8 mouse cellular contexts compared by ENCODE assay signal in the genomic region with DNA sequence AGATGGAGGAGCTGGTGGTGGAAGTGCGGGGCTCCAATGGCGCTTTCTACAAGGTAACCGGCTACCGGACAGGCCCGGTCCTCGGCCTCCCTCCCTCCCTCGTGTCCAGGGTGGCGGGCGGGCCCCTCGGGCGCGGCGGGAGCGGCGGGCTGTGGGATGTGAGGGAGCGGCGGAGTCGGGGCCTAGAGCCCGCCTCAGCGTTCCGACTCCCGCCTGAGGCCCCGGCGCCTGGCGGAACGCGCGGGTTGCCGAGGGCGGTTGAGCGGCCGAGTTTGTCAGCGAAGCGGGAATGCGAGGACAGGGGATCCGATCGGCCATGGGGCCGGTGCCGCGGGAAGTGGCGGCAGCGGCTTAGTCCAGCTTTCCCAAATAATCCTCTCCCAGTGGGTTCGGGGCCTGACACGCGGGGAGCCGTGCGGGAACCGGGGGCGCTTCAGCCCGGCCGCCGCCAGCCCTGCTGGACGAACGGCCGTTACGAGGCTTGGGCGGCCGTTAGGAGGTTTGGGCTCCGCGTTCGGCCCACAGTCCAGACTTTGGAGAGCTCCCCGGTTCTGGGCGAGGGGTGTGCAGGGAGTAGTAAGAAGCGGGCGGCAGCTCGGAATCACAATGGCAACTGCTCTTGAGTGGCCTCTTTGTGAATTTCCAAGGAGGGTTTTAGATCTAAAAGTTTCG. TPM values are rescaled to one million over a fixed set of nuclear protein-coding genes. Genes with fewer than 3 reads are reported as not detected.
DNase-seq lines count a peak whose midpoint lies in the region; ATAC-seq and TF ChIP-seq lines count a peak whose summit lies in the region.

No protein-coding gene starts in this region.

- WGBS in forebrain, embryonic 11.5 days = 13% methylated on average over 52 of the region's 67 CpGs
- 12% methylated on average over 46 of the region's 67 CpGs for WGBS in intestine, embryonic 14.5 days
- WGBS in liver, postnatal 0 days (ENCODE audit: insufficient replicate concordance) = 16% methylated on average over 46 of the region's 67 CpGs
- WGBS in olfactory bulb, adult 2 months = 16% methylated on average over 46 of the region's 67 CpGs

- no peak for TF ChIP-seq EP300 in liver, postnatal 0 days (IDR thresholded peaks at IDR 0.05; ENCODE audit: low read depth)

- peak; percentile 32 for ATAC-seq in forebrain, embryonic 11.5 days (replicated peaks; ENCODE audit: low FRiP score)
- ATAC-seq in intestine, embryonic 14.5 days (replicated peaks; ENCODE audit: low FRiP score, low TSS enrichment, low read depth) = peak; percentile 79
- peak; percentile 66 for ATAC-seq in liver, postnatal 0 days

- TF ChIP-seq CTCF in liver, postnatal 0 days (IDR thresholded peaks at IDR 0.05; ENCODE audit: low read depth) = no peak
- no peak for TF ChIP-seq CTCF in olfactory bulb, adult 2 months (IDR thresholded peaks at IDR 0.05; ENCODE audit: insufficient read depth, low read depth, low read length)

- no peak for TF ChIP-seq POLR2A in olfactory bulb, adult 2 months (IDR thresholded peaks at IDR 0.05; ENCODE audit: insufficient read depth, low read depth, low read length)

- peak overlapping the region; percentile 37 for H3K4me2 ChIP-seq in forebrain, embryonic 11.5 days (ENCODE audit: low read depth, low read length, severe bottlenecking)
- peak overlapping the region; percentile 49 for H3K4me2 ChIP-seq in intestine, embryonic 14.5 days (ENCODE audit: low read length)
- peak overlapping the region; percentile 61 for H3K4me2 ChIP-seq in liver, postnatal 0 days (ENCODE audit: low read depth, low read length)

- no peaks in the 10 kb centered on the region for H3K36me3 ChIP-seq in forebrain, embryonic 11.5 days (ENCODE audit: control insufficient read depth, insufficient read depth, low read length)
- H3K36me3 ChIP-seq in intestine, embryonic 14.5 days (ENCODE audit: control insufficient read depth, insufficient read depth, low read length) = no peaks in the 10 kb centered on the region
- H3K36me3 ChIP-seq in liver, postnatal 0 days (replicated peaks; ENCODE audit: insufficient read depth, low read length) = no peaks in the 10 kb centered on the region

- no peaks in the 10 kb centered on the region for H3K9me3 ChIP-seq in forebrain, embryonic 11.5 days (ENCODE audit: control insufficient read depth, low read length)
- H3K9me3 ChIP-seq in intestine, embryonic 14.5 days (ENCODE audit: control insufficient read depth, low read length) = no peaks in the 10 kb centered on the region
- no peaks in the 10 kb centered on the region for H3K9me3 ChIP-seq in liver, postnatal 0 days (ENCODE audit: low read length)

- H3K9ac ChIP-seq in forebrain, embryonic 11.5 days (ENCODE audit: low read length) = peak overlapping the region; percentile 85
- peak overlapping the region; percentile 83 for H3K9ac ChIP-seq in intestine, embryonic 14.5 days (ENCODE audit: low read length)
- peak overlapping the region; percentile 88 for H3K9ac ChIP-seq in liver, postnatal 0 days (replicated peaks)

- H3K4me3 ChIP-seq in forebrain, embryonic 11.5 days (ENCODE audit: low read depth, low read length) = peak overlapping the region; percentile 63
- H3K4me3 ChIP-seq in intestine, embryonic 14.5 days (ENCODE audit: low read depth, low read length) = peak overlapping the region; percentile 54
- H3K4me3 ChIP-seq in liver, postnatal 0 days (ENCODE audit: low read depth, low read length) = peak overlapping the region; percentile 77
- peak overlapping the region; percentile 92 for H3K4me3 ChIP-seq in olfactory bulb, adult 2 months (ENCODE audit: insufficient read depth, low read depth, low read length)

- no peaks in the 10 kb centered on the region for H3K27me3 ChIP-seq in forebrain, embryonic 11.5 days (ENCODE audit: control insufficient read depth, insufficient read depth, low read length)
- H3K27me3 ChIP-seq in intestine, embryonic 14.5 days (replicated peaks; ENCODE audit: control insufficient read depth, insufficient read depth, low read length) = no peaks in the 10 kb centered on the region
- H3K27me3 ChIP-seq in liver, postnatal 0 days (ENCODE audit: insufficient read depth, low read length) = no peaks in the 10 kb centered on the region

- H3K4me1 ChIP-seq in forebrain, embryonic 11.5 days (replicated peaks; ENCODE audit: control insufficient read depth, insufficient read depth, low read length) = no peaks in the 10 kb centered on the region
- no peaks in the 10 kb centered on the region for H3K4me1 ChIP-seq in intestine, embryonic 14.5 days (replicated peaks; ENCODE audit: control insufficient read depth, insufficient read depth, low read length)
- H3K4me1 ChIP-seq in liver, postnatal 0 days (ENCODE audit: insufficient read depth) = no peaks in the 10 kb centered on the region
- H3K4me1 ChIP-seq in olfactory bulb, adult 2 months (ENCODE audit: control insufficient read depth, insufficient read depth, low read length) = no peaks in the 10 kb centered on the region; the same call in 1 of the 2 replicates

- DNase-seq in cerebellum, postnatal 4 days (ENCODE audit: low spot score in 2 of 2) = peak; percentile 23 to 25
- DNase-seq in cerebellum, adult 9-10 months = no peak
- DNase-seq in 3134 (ENCODE audit: extremely low read depth, insufficient read length, low spot score) = peak; percentile 66
- peak; percentile 5 for DNase-seq in adrenal gland, adult 8-10 months
- DNase-seq in forebrain, embryonic 11.5 days (ENCODE audit: low spot score) = no peak
- no peak for DNase-seq in intestine, embryonic 14.5 days (ENCODE audit: low spot score)
- DNase-seq in liver, postnatal 0 days = peak; percentile 41

- peak overlapping the region; percentile 86 for H3K27ac ChIP-seq in forebrain, embryonic 11.5 days (ENCODE audit: low read depth, low read length)
- peak overlapping the region; percentile 88 for H3K27ac ChIP-seq in intestine, embryonic 14.5 days (ENCODE audit: low read depth)
- peak overlapping the region; percentile 93 for H3K27ac ChIP-seq in liver, postnatal 0 days (ENCODE audit: low read depth)
- H3K27ac ChIP-seq in olfactory bulb, adult 2 months (ENCODE audit: insufficient read depth, low read depth, low read length) = peak overlapping the region; percentile 73

RNA-seq across cellular contexts. Expression of gene Fmr1, which starts 0.6 kb away (rescaled TPM):
- total RNA-seq in adrenal gland, adult 8-10 months (2022) = 10 to 100 TPM; 34.2 to 58.7 (median 46.7) TPM
- 66.5 and 81.1 TPM in 2 replicates for polyA plus RNA-seq in forebrain, embryonic 11.5 days (2014; fragmentation: Nextera tagmentation; extraction: Ambion mirVana)
- polyA plus RNA-seq in intestine, embryonic 14.5 days (2014; fragmentation: Nextera tagmentation; extraction: Ambion mirVana) = 57.1 and 57.2 TPM in 2 replicates
- 12.1 and 13.9 TPM in 2 replicates for polyA plus RNA-seq in liver, postnatal 0 days (2015; fragmentation: Nextera tagmentation; extraction: Ambion mirVana)
- 112 TPM in 1 of 2 replicates, not detected in the other for polyA plus RNA-seq in olfactory bulb, adult 2 months (2012; ENCODE audit: insufficient read depth, insufficient read length, low replicate concordance, missing spikeins)

Comparison
In these comparisons a context has a peak if more than half of its experiments do, and no peak if none do; other contexts are left out.
1. DNase-seq: peak in cerebellum, postnatal 4 days (2 of 2), 3134 (single experiment), adrenal gland, adult 8-10 months (single experiment) and liver, postnatal 0 days (single experiment); none in cerebellum, adult 9-10 months (single experiment), forebrain, embryonic 11.5 days (single experiment) and intestine, embryonic 14.5 days (single experiment).
2. Peak in every context shown above with its lines, with median percentiles within 50 percentile points of each other: ATAC-seq, H3K27ac ChIP-seq, H3K4me2 ChIP-seq, H3K4me3 ChIP-seq and H3K9ac ChIP-seq.